11 mouse cellular contexts compared by ENCODE assay signal in genomic region chr8:124435170-124435569, GRCm38 (mm10). TPM values are rescaled to one million over a fixed set of nuclear protein-coding genes. Genes with fewer than 3 reads are reported as not detected.
DNase-seq lines count a peak whose midpoint lies in the region; ATAC-seq lines count a peak whose summit lies in the region.
"Had no signal": no experiment of that assay in that cellular context is flagged by ENCODE, and none has a peak within 500 bp of the region (broad histone marks: within the 10 kb centered on the region; RNA-seq: fewer than 3 reads in every experiment).

No protein-coding gene starts in this region.

- 60% methylated on average over 4 of the region's 4 CpGs for WGBS in forebrain, embryonic 10.5 days
- 58% methylated on average over 4 of the region's 4 CpGs for WGBS in forebrain, embryonic 11.5 days
- WGBS in forebrain, embryonic 12.5 days, result 57% methylated on average over 4 of the region's 4 CpGs
- 46% methylated on average over 4 of the region's 4 CpGs for WGBS in hindbrain, embryonic 15.5 days
- 29% methylated on average over 4 of the region's 4 CpGs for WGBS in neural tube, embryonic 12.5 days

- H3K4me3 ChIP-seq in forebrain, embryonic 10.5 days, result peak overlapping the region; percentile 77; the same call in 1 of the 2 replicates
- no peak overlapping the region for H3K4me3 ChIP-seq in forebrain, embryonic 11.5 days (ENCODE audit: low read depth, low read length)
- no peak overlapping the region for H3K4me3 ChIP-seq in forebrain, embryonic 12.5 days (replicated peaks)
- H3K4me3 ChIP-seq in hindbrain, embryonic 15.5 days, result peak overlapping the region; percentile 58
- H3K4me3 ChIP-seq in neural tube, embryonic 12.5 days, result no peak overlapping the region
- H3K4me3 ChIP-seq: liver, embryonic 13.5 days had no signal

- no peak overlapping the region for H3K4me2 ChIP-seq in forebrain, embryonic 11.5 days (ENCODE audit: low read depth, low read length, severe bottlenecking)
- H3K4me2 ChIP-seq in forebrain, embryonic 12.5 days, result peak overlapping the region; percentile 93
- peak overlapping the region; percentile 75 for H3K4me2 ChIP-seq in hindbrain, embryonic 15.5 days
- H3K4me2 ChIP-seq in neural tube, embryonic 12.5 days (replicated peaks), result peak overlapping the region; percentile 94

- DNase-seq in forebrain, embryonic 10.5 days (ENCODE audit: extremely low spot score, low spot score), result no peak
- DNase-seq in forebrain, embryonic 11.5 days (ENCODE audit: low spot score), result no peak
- no peak for DNase-seq in natural killer cell, adult 2 months (ENCODE audit: low spot score in 2 of 2)
- no peak for DNase-seq in urinary bladder, postnatal 25 days (ENCODE audit: low spot score)
- no peak for DNase-seq in thymus, postnatal 10 days (ENCODE audit: low spot score in 2 of 2)

- no peak overlapping the region for H3K9ac ChIP-seq in forebrain, embryonic 11.5 days (ENCODE audit: low read length)
- H3K9ac ChIP-seq in forebrain, embryonic 12.5 days, result no peak overlapping the region
- peak overlapping the region; percentile 43 for H3K9ac ChIP-seq in hindbrain, embryonic 15.5 days
- H3K9ac ChIP-seq in neural tube, embryonic 12.5 days, result no peak overlapping the region; the same call in 1 of the 2 replicates
- H3K9ac ChIP-seq: liver, embryonic 13.5 days had no signal

- no peak overlapping the region for H3K27ac ChIP-seq in forebrain, embryonic 10.5 days
- no peak overlapping the region for H3K27ac ChIP-seq in forebrain, embryonic 11.5 days (ENCODE audit: low read depth, low read length)
- 0 out of 2 replicates have a peak overlapping the region, but pooled peaks have one; percentile 32 for H3K27ac ChIP-seq in forebrain, embryonic 12.5 days
- peak overlapping the region; percentile 85 for H3K27ac ChIP-seq in hindbrain, embryonic 15.5 days (replicated peaks)
- H3K27ac ChIP-seq in neural tube, embryonic 12.5 days, result no peak overlapping the region
- H3K27ac ChIP-seq: kidney, postnatal 0 days; limb, embryonic 10.5 days; liver, embryonic 13.5 days had no signal

- H3K36me3 ChIP-seq in forebrain, embryonic 10.5 days (replicated peaks), result no peaks in the 10 kb centered on the region
- no peaks in the 10 kb centered on the region for H3K36me3 ChIP-seq in forebrain, embryonic 11.5 days (ENCODE audit: control insufficient read depth, insufficient read depth, low read length)
- no peaks in the 10 kb centered on the region for H3K36me3 ChIP-seq in forebrain, embryonic 12.5 days (replicated peaks)
- H3K36me3 ChIP-seq in hindbrain, embryonic 15.5 days, result no peaks in the 10 kb centered on the region
- H3K36me3 ChIP-seq in neural tube, embryonic 12.5 days, result no peaks in the 10 kb centered on the region
- H3K36me3 ChIP-seq: limb, embryonic 10.5 days; liver, embryonic 13.5 days had no signal

- H3K4me1 ChIP-seq in forebrain, embryonic 10.5 days, result peaks cover 41% of the 10 kb centered on the region
- H3K4me1 ChIP-seq in forebrain, embryonic 11.5 days (replicated peaks; ENCODE audit: control insufficient read depth, insufficient read depth, low read length), result peaks cover 11% of the 10 kb centered on the region
- peaks cover 40% of the 10 kb centered on the region for H3K4me1 ChIP-seq in forebrain, embryonic 12.5 days
- H3K4me1 ChIP-seq in hindbrain, embryonic 15.5 days (replicated peaks), result peaks cover 46% of the 10 kb centered on the region
- peaks cover 27% of the 10 kb centered on the region for H3K4me1 ChIP-seq in neural tube, embryonic 12.5 days

- ATAC-seq in forebrain, embryonic 11.5 days (replicated peaks; ENCODE audit: low FRiP score), result no peak
- no peak for ATAC-seq in forebrain, embryonic 12.5 days (ENCODE audit: low FRiP score)
- no peak for ATAC-seq in hindbrain, embryonic 15.5 days (ENCODE audit: low FRiP score, low read depth)
- no peak for ATAC-seq in neural tube, embryonic 12.5 days (ENCODE audit: low FRiP score, low read depth)

- H3K9me3 ChIP-seq in forebrain, embryonic 10.5 days, result no peaks in the 10 kb centered on the region
- no peaks in the 10 kb centered on the region for H3K9me3 ChIP-seq in forebrain, embryonic 11.5 days (ENCODE audit: control insufficient read depth, low read length)
- H3K9me3 ChIP-seq in forebrain, embryonic 12.5 days, result no peaks in the 10 kb centered on the region
- H3K9me3 ChIP-seq in hindbrain, embryonic 15.5 days, result no peaks in the 10 kb centered on the region
- no peaks in the 10 kb centered on the region for H3K9me3 ChIP-seq in neural tube, embryonic 12.5 days
- H3K9me3 ChIP-seq: limb, embryonic 10.5 days; liver, embryonic 13.5 days had no signal

- H3K27me3 ChIP-seq in forebrain, embryonic 10.5 days (ENCODE audit: poor library complexity, severe bottlenecking), result peaks cover 43% of the 10 kb centered on the region
- peaks cover 8% of the 10 kb centered on the region; the same call in 1 of the 2 replicates for H3K27me3 ChIP-seq in forebrain, embryonic 11.5 days (ENCODE audit: control insufficient read depth, insufficient read depth, low read length)
- H3K27me3 ChIP-seq in forebrain, embryonic 12.5 days, result peaks cover 31% of the 10 kb centered on the region
- no peaks in the 10 kb centered on the region for H3K27me3 ChIP-seq in hindbrain, embryonic 15.5 days
- peaks cover 14% of the 10 kb centered on the region; the same call in 1 of the 2 replicates for H3K27me3 ChIP-seq in neural tube, embryonic 12.5 days (replicated peaks)

RNA-seq across cellular contexts. Expression of gene Pgbd5, which starts 4.3 kb away (rescaled TPM):
- polyA plus RNA-seq in forebrain, embryonic 10.5 days (2016; fragmentation: Nextera tagmentation; extraction: Ambion mirVana), result 1.9 and 2.5 TPM in 2 replicates
- polyA plus RNA-seq in forebrain, embryonic 11.5 days (2014; fragmentation: Nextera tagmentation; extraction: Ambion mirVana), result 4.8 and 5.3 TPM in 2 replicates
- polyA plus RNA-seq in forebrain, embryonic 12.5 days (2016; fragmentation: Nextera tagmentation; extraction: Ambion mirVana), result 4.5 and 4.8 TPM in 2 replicates
- polyA plus RNA-seq in hindbrain, embryonic 15.5 days (2015; fragmentation: Nextera tagmentation; extraction: Ambion mirVana), result 16.4 TPM in 2 replicates
- 8.0 and 8.5 TPM in 2 replicates for polyA plus RNA-seq in neural tube, embryonic 12.5 days (2016; fragmentation: Nextera tagmentation; extraction: Ambion mirVana)

Comparison
In these comparisons a context has a peak if more than half of its experiments do, and no peak if none do; other contexts are left out.
1. H3K27ac ChIP-seq: peak in forebrain, embryonic 12.5 days (single experiment) and hindbrain, embryonic 15.5 days (single experiment); none in forebrain, embryonic 10.5 days (single experiment), forebrain, embryonic 11.5 days (single experiment) and neural tube, embryonic 12.5 days (single experiment).
2. H3K4me3 ChIP-seq: peak in forebrain, embryonic 10.5 days (single experiment) and hindbrain, embryonic 15.5 days (single experiment); none in forebrain, embryonic 11.5 days (single experiment), forebrain, embryonic 12.5 days (single experiment) and neural tube, embryonic 12.5 days (single experiment).